Mouse (Mus musculus) spleen, adult 2 months (tissue): ENCODE data around the gene Rasgef1b. TPM values are rescaled to one million over a fixed set of nuclear protein-coding genes. Genes with fewer than 3 reads are reported as not detected.

Source experiments
- DNase-seq, 2 experiments: peaks; one replicate each; pipeline versions ENCODE4 v3.0.0 to v3.0.0-alpha.2; 2012 to 2021; ENCODE audit warnings: low spot score in 2 of 2, low read depth in 1 of 2
- H3K27ac ChIP-seq: fragments of 200-500 bp; 2 replicates; pipeline ENCODE4 v1.5.1; 2012; ENCODE audit warnings: low read length, inconsistent platforms; ENCODE audit not compliant: insufficient read depth
- H3K27me3 ChIP-seq: fragments of 200-500 bp; 2 replicates; pipeline ENCODE4 v1.6.1; 2012; ENCODE audit warnings: mild to moderate bottlenecking, moderate library complexity, low read length, inconsistent platforms; ENCODE audit not compliant: control insufficient read depth, insufficient read depth
- H3K36me3 ChIP-seq: fragments of 200-500 bp; 2 replicates; pipeline ENCODE4 v1.6.1; 2012; ENCODE audit warnings: mild to moderate bottlenecking, low read length, inconsistent platforms; ENCODE audit not compliant: control insufficient read depth, insufficient read depth
- H3K4me1 ChIP-seq: fragments of 200-500 bp; 2 replicates; pipeline ENCODE4 v1.6.1; 2011; ENCODE audit warnings: inconsistent platforms; ENCODE audit not compliant: control insufficient read depth, insufficient read depth, insufficient read length
- H3K4me3 ChIP-seq: fragments of 200-500 bp; 2 replicates; pipeline ENCODE4 v1.5.1; 2011; ENCODE audit warnings: mild to moderate bottlenecking, inconsistent platforms; ENCODE audit not compliant: insufficient read depth, insufficient read length; ENCODE audit errors: extremely low read depth
- CTCF ChIP-seq: fragments of 200-500 bp; IDR thresholded peaks from 2 replicates; pipeline ENCODE4 v1.5.1; 2011; ENCODE audit warnings: mild to moderate bottlenecking, inconsistent platforms; ENCODE audit not compliant: insufficient read depth, insufficient read length, insufficient replicate concordance; ENCODE audit errors: extremely low read depth
- POLR2A ChIP-seq: fragments of 200-500 bp; IDR thresholded peaks from 2 replicates; pipeline ENCODE4 v1.6.1; 2011; ENCODE audit warnings: low read depth, low read length, inconsistent platforms
- WGBS: fragments of 180-500 bp; shearing (Covaris S2); methylation state at CpG from one replicate; pipeline ENCODE4 v1.1.7; 2018; 5-methylcytosine and 5-hydroxymethylcytosine counted together
- polyA plus RNA-seq: library from polyadenylated mRNA; depleted of rRNA; stranded (reverse); fragments of >200 nt; gene quantifications from 2 replicates; pipeline ENCODE4 v1.2.3, GENCODE M21; 2012

The Rasgef1b gene
- polyA plus RNA-seq, 1 experiment: 13.9 TPM

DNA sequence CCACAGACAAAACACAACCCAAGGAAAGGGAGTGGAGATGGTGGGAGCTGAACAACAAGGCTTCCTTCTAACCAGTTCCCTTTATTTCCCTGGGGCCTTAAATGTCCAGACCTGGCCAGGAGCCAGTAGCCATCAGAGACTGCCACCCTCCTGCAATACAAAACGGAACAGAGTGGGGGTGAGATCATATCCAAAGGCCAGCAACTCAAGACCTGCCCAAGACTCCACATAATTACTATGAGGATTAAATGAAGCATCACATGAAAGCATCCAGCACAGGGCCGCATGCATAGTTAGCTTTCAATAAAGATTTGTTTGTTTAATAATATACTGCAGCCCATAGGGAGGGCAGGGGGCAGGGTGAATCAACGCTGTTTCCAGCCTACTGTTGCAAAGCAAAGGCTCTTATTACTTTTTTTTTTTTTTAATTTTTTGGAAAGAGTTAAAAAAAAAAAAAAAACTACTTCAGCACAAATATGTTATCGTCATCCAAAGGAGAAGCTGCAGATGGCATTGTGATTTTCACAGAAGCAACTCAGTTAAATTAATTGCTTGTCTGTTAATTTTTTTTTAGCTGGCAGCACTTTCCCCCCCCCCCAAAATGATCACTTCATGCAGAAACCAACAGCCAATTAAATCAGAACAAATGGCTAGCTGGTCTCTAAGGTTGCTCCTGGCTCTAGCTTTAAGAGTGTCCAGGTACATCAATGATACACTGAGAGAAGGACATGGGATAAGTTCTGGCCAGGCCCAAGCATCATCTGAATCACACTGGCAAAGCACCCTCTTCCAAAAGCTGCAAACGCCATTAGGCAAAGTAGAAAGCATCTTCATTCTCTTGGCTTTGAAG is 241.6 kb downstream of the Rasgef1b start:
- DNase-seq: no peak
- Histone ChIP-seq H3K36me3 (no peaks in the 10 kb centered on the region), H3K27ac (no peak overlapping the region), H3K27me3 (no peaks in the 10 kb centered on the region), H3K4me3 (no peak overlapping the region), H3K4me1 (peaks cover 6% of the 10 kb centered on the region; the same call in 1 of the 2 replicates)
- 87% methylated on average over 5 of the region's 5 CpGs for WGBS
- TF ChIP-seq CTCF: no peak
- no peak for TF ChIP-seq POLR2A

DNA sequence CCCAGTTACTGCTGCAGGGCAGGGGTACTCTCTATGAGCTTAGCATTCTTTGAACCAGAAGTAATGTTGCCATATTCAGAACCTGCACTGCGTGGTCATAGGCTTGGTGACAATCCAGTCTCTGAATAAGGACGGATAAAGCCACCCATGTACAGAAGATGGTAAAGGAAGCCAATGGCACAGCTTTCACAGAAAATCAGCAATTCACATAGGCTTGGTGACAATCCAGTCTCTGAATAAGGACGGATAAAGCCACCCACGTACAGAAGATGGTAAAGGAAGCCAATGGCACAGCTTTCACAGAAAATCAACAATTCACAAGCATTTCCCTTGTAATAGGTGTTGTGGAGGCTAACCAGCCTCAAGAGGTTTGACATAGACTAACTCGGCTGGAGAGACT is 245.7 kb downstream of the Rasgef1b start:
- Histone ChIP-seq H3K27me3 (no peaks in the 10 kb centered on the region), H3K27ac (no peak overlapping the region), H3K4me3 (no peak overlapping the region), H3K36me3 (no peaks in the 10 kb centered on the region), H3K4me1 (0 out of 2 replicates have a peak, but pooled peaks cover 4% of the 10 kb centered on the region)
- no peak for TF ChIP-seq POLR2A
- DNase-seq: no peak
- WGBS: 92% methylated on average over 5 of the region's 5 CpGs

DNA sequence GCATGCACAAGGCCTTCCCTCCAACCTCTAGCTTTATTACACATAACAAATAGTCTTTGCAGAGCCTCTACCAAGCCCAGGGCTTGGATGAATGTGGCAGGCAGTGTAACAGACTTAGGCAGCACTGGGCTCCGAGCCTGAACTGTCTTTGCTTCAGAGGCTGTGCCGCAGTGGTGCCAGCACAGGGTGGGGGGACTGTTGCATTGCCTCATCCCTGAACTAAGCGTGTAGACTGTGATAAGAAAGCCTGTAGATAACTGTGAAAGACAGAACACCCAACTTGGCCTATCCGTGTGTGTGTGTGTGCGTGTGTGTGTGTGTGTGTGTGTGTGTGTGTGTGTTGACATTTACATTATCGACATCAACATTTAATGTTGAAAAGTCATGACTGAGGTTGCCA is 246.3 kb downstream of the Rasgef1b start:
- DNase-seq: no peak
- Histone ChIP-seq H3K4me3 (no peak overlapping the region), H3K27me3 (no peaks in the 10 kb centered on the region), H3K36me3 (no peaks in the 10 kb centered on the region), H3K4me1 (0 out of 2 replicates have a peak, but pooled peaks cover 4% of the 10 kb centered on the region), H3K27ac (no peak overlapping the region)
- no peak for TF ChIP-seq CTCF
- no peak for TF ChIP-seq POLR2A
- WGBS: 85% methylated on average over 6 of the region's 6 CpGs

DNA sequence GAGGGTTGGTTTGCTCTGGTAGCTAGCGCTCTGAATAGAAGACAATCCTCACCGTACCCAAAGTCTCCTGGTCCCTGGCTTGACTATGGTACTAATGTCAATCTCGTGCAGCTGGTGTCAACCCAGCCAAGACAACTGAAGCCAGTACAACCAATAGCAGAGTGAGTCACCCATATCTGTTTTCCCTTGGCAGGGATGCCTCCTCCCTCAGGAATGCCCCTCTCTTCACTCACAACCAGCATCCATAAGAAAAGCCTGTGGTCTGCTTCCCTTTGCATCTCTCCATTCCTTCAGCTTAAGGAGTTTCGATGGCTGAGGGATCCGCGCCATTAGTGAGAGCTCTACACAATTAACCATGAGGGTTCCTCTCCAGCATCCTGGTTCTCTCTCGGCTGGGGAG is 246.8 kb downstream of the Rasgef1b start:
- H3K4me3 ChIP-seq: no peak overlapping the region
- no peak for DNase-seq
- 0 out of 2 replicates have a peak, but pooled peaks cover 4% of the 10 kb centered on the region for H3K4me1 ChIP-seq
- H3K27me3 ChIP-seq: no peaks in the 10 kb centered on the region
- H3K27ac ChIP-seq: no peak overlapping the region
- WGBS: 97% methylated on average over 7 of the region's 7 CpGs
- H3K36me3 ChIP-seq: no peaks in the 10 kb centered on the region
- TF ChIP-seq POLR2A (no peak), CTCF (no peak)

DNA sequence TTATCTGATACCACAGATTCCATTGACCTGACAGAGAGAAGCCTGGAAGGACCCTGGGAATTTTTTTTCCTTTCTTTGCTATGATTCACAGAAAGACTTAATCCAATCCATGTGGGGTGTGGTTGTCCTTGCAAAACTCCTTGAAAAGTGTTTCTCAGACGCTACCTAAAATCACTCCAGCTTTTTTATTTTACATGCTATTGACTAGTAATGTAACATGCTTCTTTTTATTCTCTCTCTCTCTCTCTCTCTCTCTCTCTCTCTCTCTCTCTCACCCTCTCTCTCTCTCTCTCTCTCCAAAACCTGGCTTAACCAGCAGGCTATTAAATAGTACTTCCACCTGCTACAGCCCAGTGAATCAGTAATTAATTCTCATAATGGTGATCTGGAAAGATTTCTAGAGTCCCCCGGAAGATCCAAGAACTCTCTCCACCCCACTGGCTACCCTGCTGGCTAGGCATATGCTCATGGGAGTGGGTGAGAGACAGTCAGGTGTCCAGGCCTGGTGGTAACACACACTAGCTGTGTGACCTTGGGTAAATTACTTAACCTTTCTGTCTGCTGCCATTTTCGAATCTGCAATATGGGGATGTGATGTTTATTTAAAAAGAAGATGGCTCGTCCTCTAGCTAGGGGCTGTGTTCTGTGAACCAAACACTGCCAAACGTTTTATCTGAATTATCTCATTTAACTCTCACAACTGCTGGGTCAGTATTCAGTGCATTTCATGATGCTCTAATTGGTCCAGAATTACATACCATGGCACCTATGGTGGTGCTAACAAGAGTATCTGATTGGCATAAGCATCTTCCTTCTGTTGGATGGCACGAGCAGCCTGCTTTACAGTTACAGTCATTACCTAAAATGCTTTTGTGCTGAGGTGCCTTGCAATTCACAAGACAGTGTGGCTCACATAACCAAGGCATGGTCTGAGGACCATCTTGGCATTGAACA is 248.5 kb downstream of the Rasgef1b start:
- WGBS: 86% methylated on average over 6 of the region's 6 CpGs
- TF ChIP-seq CTCF: no peak
- no peak for TF ChIP-seq POLR2A
- DNase-seq: no peak

DNA sequence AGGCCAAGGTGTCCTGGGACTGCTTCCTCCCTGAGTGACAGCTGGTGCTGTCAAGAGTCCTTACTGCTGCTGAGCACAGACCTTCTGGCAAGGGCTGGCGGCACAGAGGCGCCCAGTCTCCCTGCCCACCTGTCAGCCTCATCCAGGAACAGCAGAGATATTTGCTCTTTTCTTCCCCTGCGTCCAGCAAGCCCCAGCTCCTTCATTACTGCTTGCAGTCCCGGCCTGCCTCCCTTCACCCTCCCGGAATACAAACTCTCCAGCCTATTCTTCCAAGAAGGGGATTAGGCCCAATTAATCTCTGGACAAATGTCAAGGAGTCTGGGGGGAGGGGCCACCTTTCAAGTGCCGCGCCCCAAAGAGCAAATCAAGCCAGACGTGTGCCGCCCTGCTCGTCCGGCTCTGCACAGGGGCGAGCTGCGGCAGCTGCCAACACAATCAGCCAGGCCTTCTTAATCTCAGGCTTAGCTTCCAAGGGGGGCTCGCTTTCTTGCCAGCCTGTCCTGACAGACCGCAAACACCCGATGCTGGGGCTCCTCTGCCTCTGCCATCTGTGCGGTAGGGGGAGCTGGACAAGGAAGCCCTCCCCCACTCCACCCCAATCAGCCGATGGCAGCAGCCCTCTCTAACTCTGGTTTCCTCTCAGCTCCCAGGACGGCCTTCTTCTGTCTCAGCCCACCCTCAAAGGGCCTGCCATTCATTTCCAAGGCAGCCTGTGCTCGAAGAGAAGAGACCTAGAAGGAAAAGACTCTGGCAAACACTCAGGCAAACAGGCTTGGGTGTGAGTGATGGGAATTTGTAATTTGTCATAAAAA is 249.4 kb downstream of the Rasgef1b start:
- Histone ChIP-seq H3K36me3 (no peaks in the 10 kb centered on the region), H3K4me3 (no peak overlapping the region), H3K4me1 (peaks cover 9% of the 10 kb centered on the region; the same call in 1 of the 2 replicates), H3K27me3 (no peaks in the 10 kb centered on the region), H3K27ac (no peak overlapping the region)
- 23% methylated on average over 20 of the region's 20 CpGs for WGBS
- DNase-seq: peak in 1 of 2 experiments; percentile 14
- no peak for TF ChIP-seq POLR2A
- TF ChIP-seq CTCF: no peak

More for the DNA sequence above, 248.5 kb downstream of the Rasgef1b start:
- Histone ChIP-seq H3K36me3 (no peaks in the 10 kb centered on the region), H3K27me3 (no peaks in the 10 kb centered on the region), H3K4me1 (peaks cover 9% of the 10 kb centered on the region; the same call in 1 of the 2 replicates), H3K4me3 (no peak overlapping the region), H3K27ac (no peak overlapping the region)
